Comparison of ENCODE assay signal across 18 mouse cellular contexts in the genomic region with DNA sequence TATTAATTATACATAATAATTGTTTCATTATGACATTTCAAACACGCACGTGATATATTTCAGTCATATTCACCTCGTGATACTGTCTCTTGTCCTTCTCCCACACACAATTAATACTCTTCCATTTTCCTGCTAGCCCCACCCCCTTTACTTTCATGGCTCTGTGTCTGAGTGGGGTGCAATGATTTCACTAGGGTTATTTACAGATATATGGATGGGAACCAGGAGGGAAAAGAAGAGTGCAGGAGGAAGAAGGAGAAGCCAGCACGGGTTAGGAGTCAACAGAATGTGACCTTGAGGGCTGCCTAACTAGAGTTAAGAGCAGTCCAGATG.
"Had no signal": no experiment of that assay in that cellular context is flagged by ENCODE, and none has a peak within 500 bp of the region (broad histone marks: within the 10 kb centered on the region; RNA-seq: fewer than 3 reads in every experiment).

No protein-coding gene starts in this region.

- H3K4me3 ChIP-seq: kidney, embryonic 15.5 days; left cerebral cortex, adult 2 months; liver, embryonic 13.5 days; neural tube, embryonic 12.5 days had no signal

- DNase-seq: kidney, adult 2 months; kidney, postnatal 10 days; kidney, postnatal 36 days; liver, embryonic 13.5 days; lung, adult 2 months; lung, postnatal 14 days; lung, postnatal 4 days; right cerebral cortex, adult 18-20 months; right cerebral cortex, postnatal 14 days; right cerebral cortex, postnatal 4 days; thymus, adult 2 months; thymus, postnatal 14 days; thymus, postnatal 4 days had no signal

- H3K9me3 ChIP-seq: kidney, embryonic 15.5 days; liver, embryonic 13.5 days; neural tube, embryonic 12.5 days had no signal

- H3K27me3 ChIP-seq: kidney, embryonic 15.5 days; liver, embryonic 13.5 days; neural tube, embryonic 12.5 days had no signal

- H3K9ac ChIP-seq: kidney, embryonic 15.5 days; liver, embryonic 13.5 days; neural tube, embryonic 12.5 days had no signal

- H3K4me2 ChIP-seq: kidney, embryonic 15.5 days; liver, embryonic 13.5 days; neural tube, embryonic 12.5 days had no signal

- H3K27ac ChIP-seq: kidney, embryonic 15.5 days; left cerebral cortex, adult 2 months; liver, embryonic 13.5 days; neural tube, embryonic 12.5 days; stomach, postnatal 0 days had no signal

- H3K4me1 ChIP-seq: kidney, embryonic 15.5 days; liver, embryonic 13.5 days; neural tube, embryonic 12.5 days had no signal

- ATAC-seq: intestine, embryonic 16.5 days had no signal

- H3K36me3 ChIP-seq: kidney, embryonic 15.5 days; liver, embryonic 13.5 days; neural tube, embryonic 12.5 days had no signal
